Mouse (Mus musculus): ENCODE results near the gene Klk1b4. TPM values are rescaled to one million over a fixed set of nuclear protein-coding genes. Genes with fewer than 3 reads are reported as not detected.
"Not testable (repeated sequence)": the region's sequence is repeated elsewhere in the genome, so short reads cannot be mapped to it uniquely, and the experiment has no call there.

Gene Klk1b4
- polyA plus RNA-seq, 1 experiment from 2014 or later, result not detected

DNA sequence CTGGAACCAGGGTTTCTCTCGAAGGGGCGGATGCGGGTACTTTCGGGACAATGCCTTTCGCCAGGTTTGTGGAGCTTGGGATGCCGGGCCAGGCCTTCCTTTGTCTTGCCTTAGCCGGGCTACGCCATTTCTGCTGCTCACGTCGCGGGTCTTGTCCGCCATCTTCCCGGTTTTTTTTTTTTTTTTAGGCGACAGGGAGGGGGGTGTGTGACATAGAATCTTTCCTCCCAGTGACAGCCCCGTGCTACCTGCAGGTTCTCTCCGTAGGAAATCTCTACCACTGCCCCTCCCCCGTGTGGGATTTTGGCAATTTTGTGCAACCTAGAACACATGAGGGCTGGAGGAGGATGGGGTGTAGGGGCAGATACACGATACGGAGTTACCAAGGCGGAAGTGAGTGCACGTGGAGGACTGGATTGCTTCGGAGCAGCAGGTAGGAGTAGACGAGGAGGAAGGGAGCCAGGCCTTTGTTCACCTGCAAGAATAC, 39.8 kb downstream of the Klk1b4 start:
- peak; percentile 19 for ATAC-seq (ENCODE audit: low FRiP score)
- peak overlapping the region; percentile 86 for H3K9ac ChIP-seq (ENCODE audit: low read depth, low read length)

DNA sequence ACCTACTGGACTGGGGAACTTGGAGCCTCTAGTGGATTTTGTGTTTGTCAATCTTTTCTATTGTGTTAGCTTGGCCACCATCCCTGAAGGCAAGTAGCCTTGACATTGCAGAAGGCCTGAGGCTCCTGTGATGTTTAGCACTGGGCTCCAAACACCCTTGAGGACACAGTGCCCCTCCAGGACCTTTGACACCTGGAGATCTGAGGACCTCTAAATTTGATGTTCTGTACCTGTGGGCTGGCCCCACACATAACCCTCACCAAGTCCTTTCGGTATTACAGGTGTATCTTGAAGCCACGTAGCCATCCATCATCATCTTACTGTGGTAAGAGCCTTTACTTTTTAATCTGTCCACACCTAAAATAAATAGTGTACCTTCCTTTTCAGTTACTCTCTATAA, 40.7 kb downstream of the Klk1b4 start:
- Histone ChIP-seq H3K4me3 (ENCODE audit: low read depth, low read length) (peak overlapping the region; percentile 82), H3K9me3 (ENCODE audit: control insufficient read depth, low read length) (no peaks in the 10 kb centered on the region), H3K27ac (ENCODE audit: low read depth, low read length) (no peak overlapping the region), H3K27me3 (ENCODE audit: control insufficient read depth, insufficient read depth, low read length) (no peaks in the 10 kb centered on the region), H3K9ac (ENCODE audit: low read depth, low read length) (peak overlapping the region; percentile 86), H3K4me2 (replicated peaks; ENCODE audit: low read depth, low read length) (peak overlapping the region; percentile 67), H3K36me3 (ENCODE audit: control insufficient read depth, insufficient read depth, low read length) (peaks cover 17% of the 10 kb centered on the region), H3K4me1 (replicated peaks; ENCODE audit: control insufficient read depth, insufficient read depth, low read length) (peaks cover 4% of the 10 kb centered on the region; the same call in 1 of the 2 replicates)
- no peak for ATAC-seq (ENCODE audit: low FRiP score)
- WGBS, result 96% methylated on average over 2 of the region's 2 CpGs
- DNase-seq (ENCODE audit: low spot score), result no peak

More for the DNA sequence above, 39.8 kb downstream of the Klk1b4 start:
- Histone ChIP-seq H3K4me3 (ENCODE audit: low read depth, low read length) (peak overlapping the region; percentile 82), H3K9me3 (ENCODE audit: control insufficient read depth, low read length) (no peaks in the 10 kb centered on the region), H3K27me3 (ENCODE audit: control insufficient read depth, insufficient read depth, low read length) (no peaks in the 10 kb centered on the region), H3K4me2 (replicated peaks; ENCODE audit: low read depth, low read length) (peak overlapping the region; percentile 67), H3K36me3 (ENCODE audit: control insufficient read depth, insufficient read depth, low read length) (peaks cover 17% of the 10 kb centered on the region), H3K27ac (ENCODE audit: low read depth, low read length) (peak overlapping the region; percentile 71), H3K4me1 (replicated peaks; ENCODE audit: control insufficient read depth, insufficient read depth, low read length) (peaks cover 4% of the 10 kb centered on the region; the same call in 1 of the 2 replicates)
- DNase-seq (ENCODE audit: low spot score), result peak; percentile 73
- under 1% methylated on average over 22 of the region's 23 CpGs for WGBS

DNA sequence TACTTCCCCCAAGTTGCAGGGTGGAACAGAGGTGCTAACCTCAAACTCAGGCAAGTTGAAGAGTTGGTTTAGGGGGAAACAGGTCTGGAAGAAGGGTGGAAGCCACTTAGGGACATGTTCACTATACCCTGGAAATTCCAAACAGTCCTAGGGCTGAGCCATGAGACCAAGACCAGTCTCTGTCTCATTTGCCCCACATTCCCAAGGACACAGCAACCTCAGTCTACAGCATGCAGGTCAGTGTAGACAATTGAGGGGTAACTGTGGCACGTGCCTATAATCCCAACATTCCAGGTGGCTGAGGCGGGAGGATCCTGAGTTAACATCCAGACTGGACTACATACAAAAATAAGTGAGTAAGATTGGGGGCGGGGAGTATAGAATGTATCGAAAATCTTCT, 42.0 kb downstream of the Klk1b4 start:
- WGBS, result 99% methylated on average over 4 of the region's 4 CpGs
- Histone ChIP-seq H3K27me3 (ENCODE audit: control insufficient read depth, insufficient read depth, low read length) (no peaks in the 10 kb centered on the region), H3K9ac (ENCODE audit: low read depth, low read length) (no peak overlapping the region), H3K36me3 (ENCODE audit: control insufficient read depth, insufficient read depth, low read length) (peaks cover 17% of the 10 kb centered on the region), H3K27ac (ENCODE audit: low read depth, low read length) (no peak overlapping the region), H3K9me3 (ENCODE audit: control insufficient read depth, low read length) (no peaks in the 10 kb centered on the region), H3K4me1 (replicated peaks; ENCODE audit: control insufficient read depth, insufficient read depth, low read length) (peaks cover 4% of the 10 kb centered on the region; the same call in 1 of the 2 replicates), H3K4me2 (replicated peaks; ENCODE audit: low read depth, low read length) (no peak overlapping the region), H3K4me3 (ENCODE audit: low read depth, low read length) (no peak overlapping the region; the same call in 1 of the 2 replicates)
- ATAC-seq (ENCODE audit: low FRiP score), result no peak
- DNase-seq (ENCODE audit: low spot score), result no peak

DNA sequence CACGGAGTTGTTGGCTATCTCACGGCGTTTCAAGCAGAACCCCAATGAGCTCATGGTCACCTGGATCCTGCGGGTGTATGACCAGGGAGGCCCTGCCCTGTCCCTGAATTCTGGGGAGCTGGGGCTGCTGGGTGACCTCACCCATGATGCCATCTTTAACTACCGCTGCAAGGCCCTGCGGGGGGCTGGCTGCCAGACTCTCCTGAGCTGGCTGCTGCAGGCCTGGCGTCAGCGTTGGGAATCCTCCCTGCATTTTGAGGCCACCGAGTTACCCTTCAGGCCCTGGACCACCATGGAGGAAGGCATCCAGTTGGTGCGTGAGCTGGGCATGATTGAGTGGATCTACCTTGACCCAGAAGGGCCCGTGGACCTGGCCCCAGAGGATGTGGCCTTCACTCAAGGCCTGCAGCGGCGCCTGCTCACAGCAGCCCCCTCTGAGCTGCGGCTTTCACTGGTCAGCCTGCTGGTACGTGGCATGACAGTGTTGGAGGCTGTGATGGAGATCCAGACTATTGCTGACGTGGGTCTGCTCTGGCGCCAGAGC, 43.6 kb downstream of the Klk1b4 start:
- not testable (repeated sequence) for H3K9me3 ChIP-seq (ENCODE audit: control insufficient read depth, low read length); ATAC-seq (ENCODE audit: low FRiP score); DNase-seq (ENCODE audit: low spot score); H3K27ac ChIP-seq (ENCODE audit: low read depth, low read length); H3K4me3 ChIP-seq (ENCODE audit: low read depth, low read length); H3K4me2 ChIP-seq (replicated peaks; ENCODE audit: low read depth, low read length); H3K4me1 ChIP-seq (replicated peaks; ENCODE audit: control insufficient read depth, insufficient read depth, low read length); H3K9ac ChIP-seq (ENCODE audit: low read depth, low read length); H3K27me3 ChIP-seq (ENCODE audit: control insufficient read depth, insufficient read depth, low read length)
- WGBS, result 96% methylated on average over 17 of the region's 17 CpGs
- peaks cover 17% of the 10 kb centered on the region for H3K36me3 ChIP-seq (ENCODE audit: control insufficient read depth, insufficient read depth, low read length)

DNA sequence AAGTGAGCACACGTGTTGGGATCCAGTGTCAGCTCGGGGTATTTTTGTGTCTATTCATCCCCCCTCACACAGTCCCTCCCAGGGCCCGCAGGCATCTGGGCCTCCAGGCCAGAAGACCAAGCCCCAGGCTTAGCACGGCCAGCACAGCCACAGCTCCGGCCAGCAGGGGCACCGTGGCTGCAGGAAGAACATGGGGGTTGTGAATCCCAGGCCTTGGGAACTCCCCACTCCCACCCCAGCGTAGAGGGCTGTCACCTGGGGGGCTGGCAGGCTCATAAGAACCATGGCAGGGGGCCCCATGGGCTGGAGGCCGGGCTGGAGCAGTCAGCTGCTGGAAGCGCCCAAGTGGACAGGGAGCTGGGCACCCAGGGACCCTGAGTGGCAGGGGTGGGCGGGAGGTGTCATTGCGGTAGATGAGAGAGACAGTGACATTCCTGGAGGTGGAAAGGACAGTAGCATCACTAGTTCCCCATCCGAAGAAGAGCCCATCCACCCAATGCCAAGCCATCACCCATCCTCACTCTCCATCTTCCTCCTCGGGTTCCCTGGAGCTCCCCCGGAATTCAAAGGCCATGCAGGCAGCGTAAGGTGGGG, 45.9 kb downstream of the Klk1b4 start:
- H3K36me3 ChIP-seq (ENCODE audit: control insufficient read depth, insufficient read depth, low read length), result peaks cover 17% of the 10 kb centered on the region
- H3K27ac ChIP-seq (ENCODE audit: low read depth, low read length), result no peak overlapping the region
- 70% methylated on average over 15 of the region's 15 CpGs for WGBS
- ATAC-seq (ENCODE audit: low FRiP score) (no peak), DNase-seq (ENCODE audit: low spot score) (no peak)
- H3K9ac ChIP-seq (ENCODE audit: low read depth, low read length), result no peak overlapping the region
- no peaks in the 10 kb centered on the region for H3K9me3 ChIP-seq (ENCODE audit: control insufficient read depth, low read length)
- 0 out of 2 replicates have a peak, but pooled peaks cover 2% of the 10 kb centered on the region for H3K4me1 ChIP-seq (replicated peaks; ENCODE audit: control insufficient read depth, insufficient read depth, low read length)
- no peak overlapping the region for H3K4me3 ChIP-seq (ENCODE audit: low read depth, low read length)
- H3K4me2 ChIP-seq (replicated peaks; ENCODE audit: low read depth, low read length), result no peak overlapping the region
- no peaks in the 10 kb centered on the region for H3K27me3 ChIP-seq (ENCODE audit: control insufficient read depth, insufficient read depth, low read length)

DNA sequence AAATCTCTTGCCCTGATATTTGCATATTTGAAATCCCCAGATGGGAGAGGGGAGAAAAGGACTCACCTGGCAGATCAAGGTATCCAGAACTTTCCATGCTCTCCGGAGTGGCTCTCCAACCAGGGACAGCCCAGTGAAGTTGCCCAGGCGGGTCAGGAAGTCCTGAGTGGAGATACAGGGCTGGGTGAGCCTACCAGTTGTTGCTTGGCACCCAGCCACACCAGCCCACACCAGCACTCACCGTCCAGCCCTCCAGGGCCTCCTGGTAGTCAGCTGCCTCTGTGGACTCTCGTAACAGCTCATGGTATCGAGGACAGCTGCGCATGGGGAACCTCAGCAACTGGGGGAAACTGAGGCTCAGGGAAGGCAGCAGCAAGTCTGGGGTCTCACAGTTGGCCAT, 47.7 kb downstream of the Klk1b4 start:
- Histone ChIP-seq H3K4me2 (replicated peaks; ENCODE audit: low read depth, low read length) (no peak overlapping the region), H3K9me3 (ENCODE audit: control insufficient read depth, low read length) (no peaks in the 10 kb centered on the region), H3K9ac (ENCODE audit: low read depth, low read length) (no peak overlapping the region), H3K4me3 (ENCODE audit: low read depth, low read length) (no peak overlapping the region), H3K4me1 (replicated peaks; ENCODE audit: control insufficient read depth, insufficient read depth, low read length) (no peaks in the 10 kb centered on the region), H3K27me3 (ENCODE audit: control insufficient read depth, insufficient read depth, low read length) (no peaks in the 10 kb centered on the region), H3K36me3 (ENCODE audit: control insufficient read depth, insufficient read depth, low read length) (peaks cover 7% of the 10 kb centered on the region), H3K27ac (ENCODE audit: low read depth, low read length) (no peak overlapping the region)
- ATAC-seq (ENCODE audit: low FRiP score) (no peak), DNase-seq (ENCODE audit: low spot score) (no peak)
- WGBS, result 82% methylated on average over 6 of the region's 6 CpGs

DNA sequence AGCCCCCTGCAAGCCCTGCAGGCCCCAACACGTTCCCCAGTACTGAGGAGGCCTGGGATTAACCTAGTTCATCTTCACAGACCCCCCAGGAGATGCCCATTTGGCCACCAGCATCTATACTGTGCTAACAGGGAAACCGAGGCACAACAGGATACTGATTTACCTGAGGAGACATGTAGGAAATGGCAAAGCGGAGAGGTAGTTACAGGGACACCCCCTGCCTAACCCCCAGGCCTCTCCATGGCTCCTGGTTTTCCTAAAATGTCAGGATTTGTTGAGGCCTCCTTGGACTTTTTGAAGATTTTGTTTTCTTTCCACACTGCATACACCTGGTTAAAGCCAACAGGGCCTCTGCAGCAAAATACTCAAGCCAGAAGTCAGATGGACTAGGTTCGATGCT, 50.0 kb downstream of the Klk1b4 start, which contains the start of gene Acp4:
Acp4 (minus strand) TSS at position 101 of the 400 bp plus-strand sequence.
- no peak within 1 kb of the TSS for H3K27ac ChIP-seq (ENCODE audit: low read depth, low read length)
- no peak within 1 kb of the TSS for H3K4me3 ChIP-seq (ENCODE audit: low read depth, low read length)
- no peak within 1 kb of the TSS for H3K4me2 ChIP-seq (replicated peaks; ENCODE audit: low read depth, low read length)
- no peaks in the 10 kb centered on the region for H3K4me1 ChIP-seq (replicated peaks; ENCODE audit: control insufficient read depth, insufficient read depth, low read length)
- DNase-seq (ENCODE audit: low spot score) (no peak), ATAC-seq (ENCODE audit: low FRiP score) (no peak)
- no peaks in the 10 kb centered on the region; the same call in 1 of the 2 replicates for H3K27me3 ChIP-seq (ENCODE audit: control insufficient read depth, insufficient read depth, low read length)
- no peak within 1 kb of the TSS for H3K9ac ChIP-seq (ENCODE audit: low read depth, low read length)
- WGBS, result 72% methylated on average over 4 of the region's 4 CpGs
- no peaks in the 10 kb centered on the region for H3K9me3 ChIP-seq (ENCODE audit: control insufficient read depth, low read length)
- no peaks in the 10 kb centered on the region for H3K36me3 ChIP-seq (ENCODE audit: control insufficient read depth, insufficient read depth, low read length)

DNA sequence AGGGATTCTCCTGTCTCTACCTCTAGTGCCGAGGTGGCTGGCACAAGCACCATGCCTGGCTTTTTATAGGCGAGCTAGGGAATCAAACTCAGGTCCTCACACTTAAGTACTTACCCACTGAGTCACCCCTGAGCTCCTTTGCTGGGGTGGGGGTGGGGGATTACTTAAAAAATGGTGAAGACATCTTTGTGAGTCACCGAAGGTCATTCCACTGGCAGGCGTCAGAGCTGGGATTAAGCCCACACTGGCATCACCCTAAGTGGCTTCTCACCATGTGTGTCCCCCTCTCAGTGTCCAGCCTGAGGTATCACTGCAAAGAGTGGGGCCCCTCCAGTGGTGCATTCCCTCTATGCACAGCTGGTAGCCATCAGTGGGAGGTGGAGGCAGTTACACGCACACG, 53.2 kb downstream of the Klk1b4 start:
- Histone ChIP-seq H3K27ac (ENCODE audit: low read depth, low read length) (no peak overlapping the region), H3K4me1 (replicated peaks; ENCODE audit: control insufficient read depth, insufficient read depth, low read length) (no peaks in the 10 kb centered on the region), H3K9ac (ENCODE audit: low read depth, low read length) (no peak overlapping the region), H3K9me3 (ENCODE audit: control insufficient read depth, low read length) (no peaks in the 10 kb centered on the region), H3K4me2 (replicated peaks; ENCODE audit: low read depth, low read length) (no peak overlapping the region), H3K4me3 (ENCODE audit: low read depth, low read length) (no peak overlapping the region), H3K36me3 (ENCODE audit: control insufficient read depth, insufficient read depth, low read length) (no peaks in the 10 kb centered on the region), H3K27me3 (ENCODE audit: control insufficient read depth, insufficient read depth, low read length) (no peaks in the 10 kb centered on the region; the same call in 1 of the 2 replicates)
- 73% methylated on average over 6 of the region's 6 CpGs for WGBS
- ATAC-seq (ENCODE audit: low FRiP score) (no peak), DNase-seq (ENCODE audit: low spot score) (no peak)

DNA sequence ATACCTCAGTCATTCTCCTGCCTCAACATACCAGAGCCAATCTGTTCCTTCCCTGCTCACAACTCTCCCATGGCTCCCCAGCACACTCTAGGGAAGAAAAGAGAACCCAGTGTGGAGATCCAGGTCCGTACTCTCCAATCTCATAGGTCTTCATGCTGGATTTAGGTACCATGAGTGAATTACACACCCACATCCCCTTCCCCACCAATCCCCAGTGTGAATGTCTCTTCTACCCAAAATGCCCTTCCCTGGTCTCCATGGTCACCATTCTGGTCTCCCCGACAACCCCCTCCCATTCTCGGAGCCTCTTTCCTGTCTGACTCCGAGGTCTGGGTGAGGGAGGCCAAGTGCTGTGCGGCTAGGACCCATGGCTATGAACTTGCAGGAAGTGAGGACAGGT, 53.9 kb downstream of the Klk1b4 start, which contains the start of gene Gm15517:
Gm15517 (plus strand) TSS at position 301 of the 400 bp plus-strand sequence.
- Histone ChIP-seq H3K4me1 (replicated peaks; ENCODE audit: control insufficient read depth, insufficient read depth, low read length) (no peaks in the 10 kb centered on the region), H3K27me3 (ENCODE audit: control insufficient read depth, insufficient read depth, low read length) (no peaks in the 10 kb centered on the region; the same call in 1 of the 2 replicates), H3K27ac (ENCODE audit: low read depth, low read length) (no peak within 1 kb of the TSS), H3K9me3 (ENCODE audit: control insufficient read depth, low read length) (no peaks in the 10 kb centered on the region), H3K36me3 (ENCODE audit: control insufficient read depth, insufficient read depth, low read length) (no peaks in the 10 kb centered on the region), H3K9ac (ENCODE audit: low read depth, low read length) (no peak within 1 kb of the TSS), H3K4me2 (replicated peaks; ENCODE audit: low read depth, low read length) (no peak within 1 kb of the TSS), H3K4me3 (ENCODE audit: low read depth, low read length) (no peak within 1 kb of the TSS)
- ATAC-seq (ENCODE audit: low FRiP score) (no peak), DNase-seq (ENCODE audit: low spot score) (no peak)
- WGBS, result 53% methylated on average over 5 of the region's 5 CpGs

Data from hindbrain, embryonic 11.5 days (tissue).